Mouse (Mus musculus): Measurements from ENCODE around the gene Golm1.

Golm1 gene

GRCm38 (mm10) chr13:59584947-59585647 is 90.5 kb downstream of the Golm1 start, which contains the start of the genes Agtpbp1 and Naa35:
Gene Agtpbp1, minus strand, starts transcription at chr13:59585227.
Gene Naa35, plus strand, starts transcription at chr13:59585259.
- peak; percentile 100 for DNase-seq

All from liver (tissue).